Mouse (Mus musculus): ENCODE results near the gene Vrk1. TPM values are rescaled to one million over a fixed set of nuclear protein-coding genes. Genes with fewer than 3 reads are reported as not detected.

Gene Vrk1
- polyA plus RNA-seq, 1 experiment from 2014 or later: 79.3 TPM

- no peak for ATAC-seq (ENCODE audit: insufficient number of reproducible peaks, insufficient read depth, low FRiP score, low TSS enrichment)
- H3K4me2 ChIP-seq (replicated peaks): no peak overlapping the region
- H3K4me1 ChIP-seq: peaks cover under 1% of the 10 kb centered on the region; the same call in 1 of the 2 replicates
- H3K9ac ChIP-seq: no peak overlapping the region
- no peak overlapping the region for H3K4me3 ChIP-seq
- no peaks in the 10 kb centered on the region for H3K27me3 ChIP-seq
- H3K36me3 ChIP-seq: no peaks in the 10 kb centered on the region
- 91% methylated on average over 6 of the region's 6 CpGs for WGBS
- no peak overlapping the region for H3K27ac ChIP-seq
- no peaks in the 10 kb centered on the region for H3K9me3 ChIP-seq
These were observed 3.8 kb upstream of the Vrk1 start for GRCm38 (mm10) chr12:106006218-106006617.

- 86% methylated on average over 22 of the region's 22 CpGs for WGBS
- no peak overlapping the region for H3K4me3 ChIP-seq
- H3K4me1 ChIP-seq: peaks cover 9% of the 10 kb centered on the region; the same call in 1 of the 2 replicates
- no peaks in the 10 kb centered on the region for H3K9me3 ChIP-seq
- no peak for ATAC-seq (ENCODE audit: insufficient number of reproducible peaks, insufficient read depth, low FRiP score, low TSS enrichment)
- no peaks in the 10 kb centered on the region for H3K36me3 ChIP-seq
- H3K4me2 ChIP-seq (replicated peaks): no peak overlapping the region
- H3K27ac ChIP-seq: no peak overlapping the region
- H3K27me3 ChIP-seq: no peaks in the 10 kb centered on the region
- no peak overlapping the region for H3K9ac ChIP-seq
These were observed 1.5 kb upstream of the Vrk1 start for GRCm38 (mm10) chr12:106008348-106009050.

- peak overlapping the region; percentile 91 for H3K4me3 ChIP-seq
- peak overlapping the region; percentile 72 for H3K4me2 ChIP-seq (replicated peaks)
- no peaks in the 10 kb centered on the region for H3K9me3 ChIP-seq
- no peak overlapping the region for H3K27ac ChIP-seq
- H3K27me3 ChIP-seq: no peaks in the 10 kb centered on the region
- H3K36me3 ChIP-seq: no peaks in the 10 kb centered on the region
- ATAC-seq (ENCODE audit: insufficient number of reproducible peaks, insufficient read depth, low FRiP score, low TSS enrichment): no peak
- H3K9ac ChIP-seq: no peak overlapping the region
- WGBS: 83% methylated on average over 12 of the region's 12 CpGs
- H3K4me1 ChIP-seq: peaks cover 9% of the 10 kb centered on the region; the same call in 1 of the 2 replicates
These were observed 732 bp upstream of the Vrk1 start for GRCm38 (mm10) chr12:106009122-106009870.

GRCm38 (mm10) chr12:106012161-106012560, 2.1 kb downstream of the Vrk1 start:
- Histone ChIP-seq H3K27ac (no peak overlapping the region), H3K36me3 (no peaks in the 10 kb centered on the region), H3K4me2 (replicated peaks) (no peak overlapping the region), H3K4me3 (no peak overlapping the region), H3K27me3 (no peaks in the 10 kb centered on the region), H3K9me3 (no peaks in the 10 kb centered on the region), H3K9ac (no peak overlapping the region), H3K4me1 (peaks cover 9% of the 10 kb centered on the region; the same call in 1 of the 2 replicates)
- ATAC-seq (ENCODE audit: insufficient number of reproducible peaks, insufficient read depth, low FRiP score, low TSS enrichment): no peak
- WGBS: 63% methylated on average over 2 of the region's 2 CpGs

GRCm38 (mm10) chr12:106016265-106017012, 6.4 kb downstream of the Vrk1 start:
- Histone ChIP-seq H3K9ac (no peak overlapping the region), H3K4me3 (no peak overlapping the region), H3K4me1 (peaks cover 6% of the 10 kb centered on the region; the same call in 1 of the 2 replicates), H3K9me3 (no peaks in the 10 kb centered on the region), H3K4me2 (replicated peaks) (no peak overlapping the region), H3K27me3 (no peaks in the 10 kb centered on the region), H3K27ac (no peak overlapping the region), H3K36me3 (no peaks in the 10 kb centered on the region)
- ATAC-seq (ENCODE audit: insufficient number of reproducible peaks, insufficient read depth, low FRiP score, low TSS enrichment): no peak
- WGBS: 90% methylated on average over 12 of the region's 12 CpGs

- H3K4me3 ChIP-seq: no peak overlapping the region
- H3K9me3 ChIP-seq: no peaks in the 10 kb centered on the region
- H3K36me3 ChIP-seq: 0 out of 2 replicates have a peak, but pooled peaks cover 3% of the 10 kb centered on the region
- H3K4me1 ChIP-seq: no peaks in the 10 kb centered on the region
- 87% methylated on average over 4 of the region's 4 CpGs for WGBS
- H3K9ac ChIP-seq: no peak overlapping the region
- H3K4me2 ChIP-seq (replicated peaks): no peak overlapping the region
- no peak overlapping the region for H3K27ac ChIP-seq
- no peak for ATAC-seq (ENCODE audit: insufficient number of reproducible peaks, insufficient read depth, low FRiP score, low TSS enrichment)
- no peaks in the 10 kb centered on the region for H3K27me3 ChIP-seq
These were observed 10.0 kb downstream of the Vrk1 start for GRCm38 (mm10) chr12:106020063-106020462.

- no peak overlapping the region for H3K4me3 ChIP-seq
- H3K36me3 ChIP-seq: peaks cover 13% of the 10 kb centered on the region; the same call in 1 of the 2 replicates
- no peaks in the 10 kb centered on the region for H3K9me3 ChIP-seq
- no peak overlapping the region for H3K4me2 ChIP-seq (replicated peaks)
- 91% methylated on average over 9 of the region's 9 CpGs for WGBS
- no peak overlapping the region for H3K27ac ChIP-seq
- H3K4me1 ChIP-seq: no peaks in the 10 kb centered on the region
- H3K9ac ChIP-seq: no peak overlapping the region
- H3K27me3 ChIP-seq: no peaks in the 10 kb centered on the region
- no peak for ATAC-seq (ENCODE audit: insufficient number of reproducible peaks, insufficient read depth, low FRiP score, low TSS enrichment)
These were observed 13.6 kb downstream of the Vrk1 start for GRCm38 (mm10) chr12:106023652-106024051.

GRCm38 (mm10) chr12:106025416-106025815, 15.4 kb downstream of the Vrk1 start:
- no peaks in the 10 kb centered on the region for H3K9me3 ChIP-seq
- H3K36me3 ChIP-seq: peaks cover 13% of the 10 kb centered on the region; the same call in 1 of the 2 replicates
- H3K27ac ChIP-seq: no peak overlapping the region
- no peak for ATAC-seq (ENCODE audit: insufficient number of reproducible peaks, insufficient read depth, low FRiP score, low TSS enrichment)
- H3K4me2 ChIP-seq (replicated peaks): no peak overlapping the region
- H3K27me3 ChIP-seq: no peaks in the 10 kb centered on the region
- 83% methylated on average over 6 of the region's 6 CpGs for WGBS
- H3K4me3 ChIP-seq: no peak overlapping the region
- no peak overlapping the region for H3K9ac ChIP-seq
- H3K4me1 ChIP-seq: no peaks in the 10 kb centered on the region; the same call in 1 of the 2 replicates

- Histone ChIP-seq H3K9ac (no peak overlapping the region), H3K4me2 (replicated peaks) (no peak overlapping the region), H3K9me3 (no peaks in the 10 kb centered on the region), H3K27ac (no peak overlapping the region), H3K27me3 (no peaks in the 10 kb centered on the region), H3K4me3 (no peak overlapping the region), H3K36me3 (peaks cover 13% of the 10 kb centered on the region; the same call in 1 of the 2 replicates), H3K4me1 (peaks cover under 1% of the 10 kb centered on the region; the same call in 1 of the 2 replicates)
- ATAC-seq (ENCODE audit: insufficient number of reproducible peaks, insufficient read depth, low FRiP score, low TSS enrichment): no peak
- WGBS: 89% methylated on average over 16 of the region's 16 CpGs
These were observed 16.5 kb downstream of the Vrk1 start for GRCm38 (mm10) chr12:106026385-106027134.

- H3K4me1 ChIP-seq: peaks cover 5% of the 10 kb centered on the region; the same call in 1 of the 2 replicates
These were observed 17.3 kb downstream of the Vrk1 start for GRCm38 (mm10) chr12:106027372-106027771.

GRCm38 (mm10) chr12:106029582-106029981, 19.6 kb downstream of the Vrk1 start:
- Histone ChIP-seq H3K9ac (no peak overlapping the region), H3K4me1 (peaks cover 5% of the 10 kb centered on the region; the same call in 1 of the 2 replicates), H3K27ac (no peak overlapping the region), H3K27me3 (no peaks in the 10 kb centered on the region), H3K4me2 (replicated peaks) (no peak overlapping the region), H3K9me3 (no peaks in the 10 kb centered on the region), H3K36me3 (peaks cover 10% of the 10 kb centered on the region; the same call in 1 of the 2 replicates), H3K4me3 (no peak overlapping the region)
- WGBS: 79% methylated on average over 2 of the region's 2 CpGs
- no peak for ATAC-seq (ENCODE audit: insufficient number of reproducible peaks, insufficient read depth, low FRiP score, low TSS enrichment)

More at GRCm38 (mm10) chr12:106027372-106027771, 17.3 kb downstream of the Vrk1 start:
- no peaks in the 10 kb centered on the region for H3K9me3 ChIP-seq
- no peak for ATAC-seq (ENCODE audit: insufficient number of reproducible peaks, insufficient read depth, low FRiP score, low TSS enrichment)
- no peaks in the 10 kb centered on the region for H3K27me3 ChIP-seq
- no peak overlapping the region for H3K4me2 ChIP-seq (replicated peaks)
- H3K27ac ChIP-seq: no peak overlapping the region
- H3K9ac ChIP-seq: no peak overlapping the region
- peaks cover 13% of the 10 kb centered on the region; the same call in 1 of the 2 replicates for H3K36me3 ChIP-seq
- no peak overlapping the region for H3K4me3 ChIP-seq
- 88% methylated on average over 5 of the region's 5 CpGs for WGBS
